Mouse (Mus musculus) brown adipose tissue, adult 24 weeks (tissue): ENCODE results near the gene Eef1g. TPM values are rescaled to one million over a fixed set of nuclear protein-coding genes. Genes with fewer than 3 reads are reported as not detected.
"Not testable (repeated sequence)": the region's sequence is repeated elsewhere in the genome, so short reads cannot be mapped to it uniquely, and the experiment has no call there.

Experiments
- H3K27ac ChIP-seq: fragments of 200-500 bp; replicated peaks from 2 replicates; pipeline ENCODE4 v1.5.1; 2012; ENCODE audit warnings: low read depth, mild to moderate bottlenecking, low read length
- H3K4me1 ChIP-seq: fragments of 200-500 bp; 2 replicates; pipeline ENCODE4 v1.6.1; 2012; ENCODE audit warnings: low read length, mixed read lengths; ENCODE audit not compliant: control insufficient read depth, insufficient read depth, insufficient read length
- H3K4me3 ChIP-seq: fragments of 200-500 bp; 2 replicates; pipeline ENCODE4 v1.5.1; 2012; ENCODE audit warnings: low read depth, mild to moderate bottlenecking, low read length, moderate library complexity; ENCODE audit not compliant: insufficient read depth
- polyA plus RNA-seq: library from polyadenylated mRNA; stranded (reverse); fragments of >200 nt; gene quantifications from 2 replicates; pipeline ENCODE4 v1.2.4, GENCODE M21; 2012; ENCODE audit not compliant: missing spikeins, insufficient read depth, insufficient read length

Gene Eef1g
- polyA plus RNA-seq, 1 experiment: 134 TPM

- Histone ChIP-seq H3K27ac (0 out of 2 replicates have a peak overlapping the region, but pooled peaks have one; percentile 1), H3K4me3 (no peak overlapping the region), H3K4me1 (peaks cover 36% of the 10 kb centered on the region)
Measured at GRCm38 (mm10) chr19:8998546-8998945, 31.7 kb downstream of the Eef1g start.

- H3K27ac ChIP-seq: no peak overlapping the region
- H3K4me3 ChIP-seq: no peak overlapping the region
- peaks cover 36% of the 10 kb centered on the region for H3K4me1 ChIP-seq
Measured at GRCm38 (mm10) chr19:8999223-8999622, 32.4 kb downstream of the Eef1g start.

GRCm38 (mm10) chr19:9006915-9007314, 40.1 kb downstream of the Eef1g start:
- not testable (repeated sequence) for H3K4me1 ChIP-seq, H3K4me3 ChIP-seq, H3K27ac ChIP-seq

GRCm38 (mm10) chr19:9019298-9019697, 52.5 kb downstream of the Eef1g start:
- no peak overlapping the region for H3K4me3 ChIP-seq
- peaks cover 2% of the 10 kb centered on the region; the same call in 1 of the 2 replicates for H3K4me1 ChIP-seq
- no peak overlapping the region for H3K27ac ChIP-seq

- H3K27ac ChIP-seq: peak overlapping the region; percentile 63; the same call in 1 of the 2 replicates
- peaks cover 25% of the 10 kb centered on the region for H3K4me1 ChIP-seq
- H3K4me3 ChIP-seq: no peak overlapping the region
Measured at GRCm38 (mm10) chr19:9023021-9023778, 56.4 kb downstream of the Eef1g start.

- H3K4me3 ChIP-seq: no peak overlapping the region
- H3K27ac ChIP-seq: peak overlapping the region; percentile 17; the same call in 1 of the 2 replicates
Measured at GRCm38 (mm10) chr19:9025562-9026257, 58.9 kb downstream of the Eef1g start.

GRCm38 (mm10) chr19:9026634-9027033, 59.8 kb downstream of the Eef1g start:
- peak overlapping the region; percentile 52; the same call in 1 of the 2 replicates for H3K27ac ChIP-seq
- no peak overlapping the region for H3K4me3 ChIP-seq
- H3K4me1 ChIP-seq: peaks cover 31% of the 10 kb centered on the region

More at GRCm38 (mm10) chr19:9025562-9026257, 58.9 kb downstream of the Eef1g start:
- H3K4me1 ChIP-seq: peaks cover 31% of the 10 kb centered on the region

- peak overlapping the region; percentile 52 for H3K27ac ChIP-seq
- H3K4me1 ChIP-seq: peaks cover 29% of the 10 kb centered on the region
- H3K4me3 ChIP-seq: no peak overlapping the region
Measured at GRCm38 (mm10) chr19:9027795-9028194, 61.0 kb downstream of the Eef1g start.

Other genes starting within 250 kb of the Eef1g start
- gene Slc3a2, start 243.7 kb upstream of the Eef1g start, polyA plus RNA-seq: 32.8 and 41.0 TPM in 2 replicates
- gene Wdr74, start 231.2 kb upstream of the Eef1g start, polyA plus RNA-seq: 28.2 and 31.8 TPM in 2 replicates
- gene 1700092M07Rik, start 226.3 kb upstream of the Eef1g start, polyA plus RNA-seq: not detected in 2 replicates
- 30.7 and 43.6 TPM in 2 replicates for gene Stx5a, start 225.6 kb upstream of the Eef1g start, polyA plus RNA-seq
- 51.6 and 58.1 TPM in 2 replicates for gene Nxf1, start 210.0 kb upstream of the Eef1g start, polyA plus RNA-seq
- 140 and 154 TPM in 2 replicates for gene Tmem223, start 196.0 kb upstream of the Eef1g start, polyA plus RNA-seq
- gene Tmem179b, start 192.6 kb upstream of the Eef1g start, polyA plus RNA-seq: 34.0 and 34.8 TPM in 2 replicates
- gene Taf6l, start 180.6 kb upstream of the Eef1g start, polyA plus RNA-seq: 4.2 and 8.6 TPM in 2 replicates
- 68.9 and 71.7 TPM in 2 replicates for gene Polr2g, start 168.5 kb upstream of the Eef1g start, polyA plus RNA-seq
- 1.2 and 2.8 TPM in 2 replicates for gene Zbtb3, start 164.5 kb upstream of the Eef1g start, polyA plus RNA-seq
- gene Ttc9c, start 147.7 kb upstream of the Eef1g start, polyA plus RNA-seq: 27.1 and 28.9 TPM in 2 replicates
- gene Hnrnpul2, start 147.0 kb upstream of the Eef1g start, polyA plus RNA-seq: 31.0 and 31.1 TPM in 2 replicates
- gene AC129217.1, start 137.3 kb upstream of the Eef1g start, polyA plus RNA-seq: 17.2 and 39.8 TPM in 2 replicates
- 212 and 233 TPM in 2 replicates for gene Bscl2, start 129.6 kb upstream of the Eef1g start, polyA plus RNA-seq
- not detected in 2 replicates for gene Gng3, start 127.8 kb upstream of the Eef1g start, polyA plus RNA-seq
- 3.3 and 10.5 TPM in 2 replicates for gene Lrrn4cl, start 116.3 kb upstream of the Eef1g start, polyA plus RNA-seq
- gene Ubxn1, start 95.5 kb upstream of the Eef1g start, polyA plus RNA-seq: 188 and 228 TPM in 2 replicates
- 88.3 and 93.3 TPM in 2 replicates for gene Uqcc3, start 86.1 kb upstream of the Eef1g start, polyA plus RNA-seq
- gene Lbhd1, start 83.3 kb upstream of the Eef1g start, polyA plus RNA-seq: 11.9 and 20.2 TPM in 2 replicates
- gene Gm49403, start 83.1 kb upstream of the Eef1g start, polyA plus RNA-seq: not detected in 2 replicates
- gene 1810009A15Rik, start 78.2 kb upstream of the Eef1g start, polyA plus RNA-seq: 36.6 and 59.8 TPM in 2 replicates
- gene Gm49416, start 78.1 kb upstream of the Eef1g start, polyA plus RNA-seq: 6.2 TPM in 1 of 2 replicates, not detected in the other
- 4.8 and 5.9 TPM in 2 replicates for gene Ints5, start 74.0 kb upstream of the Eef1g start, polyA plus RNA-seq
- 49.7 and 56.8 TPM in 2 replicates for gene Ganab, start 69.0 kb upstream of the Eef1g start, polyA plus RNA-seq
- 30.2 and 30.8 TPM in 2 replicates for gene B3gat3, start 46.7 kb upstream of the Eef1g start, polyA plus RNA-seq
- 4.5 and 11.4 TPM in 2 replicates for gene Rom1, start 37.7 kb upstream of the Eef1g start, polyA plus RNA-seq
- gene Eml3, start 37.5 kb upstream of the Eef1g start, polyA plus RNA-seq: 11.6 and 12.9 TPM in 2 replicates
- gene Mta2, start 25.2 kb upstream of the Eef1g start, polyA plus RNA-seq: 28.2 and 30.6 TPM in 2 replicates
- gene Tut1, start 13.2 kb upstream of the Eef1g start, polyA plus RNA-seq: 6.9 and 7.5 TPM in 2 replicates
- 133 and 177 TPM in 2 replicates for gene Ahnak, start 22.2 kb downstream of the Eef1g start, polyA plus RNA-seq
- gene Scgb1a1, start 120.9 kb downstream of the Eef1g start, polyA plus RNA-seq: not detected in 2 replicates
- gene Asrgl1, start 168.6 kb downstream of the Eef1g start, polyA plus RNA-seq: 9.2 and 10.1 TPM in 2 replicates